Comparison of ENCODE assay signal across 21 mouse cellular contexts in the genomic region with DNA sequence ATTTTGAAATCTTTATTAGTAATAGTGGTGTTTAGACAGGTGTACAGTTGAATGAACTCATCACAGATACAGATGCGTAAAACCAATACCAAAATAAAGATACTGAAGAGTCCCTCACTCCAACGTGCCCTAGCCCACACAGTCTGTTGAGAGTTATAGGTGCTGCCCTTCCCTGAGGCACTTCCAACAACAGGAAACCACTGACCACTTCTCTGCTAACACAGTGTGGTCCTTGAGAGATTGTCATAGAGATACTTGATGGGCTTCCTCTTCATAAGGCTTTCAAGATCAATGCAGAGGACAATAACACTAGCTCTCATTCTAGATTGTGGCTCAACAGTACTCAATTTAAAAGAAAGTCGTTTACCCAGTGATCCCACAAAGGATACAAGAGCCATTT.
"Had no signal": no experiment of that assay in that cellular context is flagged by ENCODE, and none has a peak within 500 bp of the region (broad histone marks: within the 10 kb centered on the region; RNA-seq: fewer than 3 reads in every experiment).

No protein-coding gene starts in this region.

- ATAC-seq: midbrain, embryonic 16.5 days had no signal

- H3K27ac ChIP-seq: liver, embryonic 13.5 days; liver, embryonic 15.5 days; midbrain, embryonic 10.5 days; midbrain, embryonic 12.5 days; neural tube, embryonic 13.5 days; neural tube, embryonic 15.5 days; stomach, embryonic 15.5 days; stomach, postnatal 0 days had no signal

- DNase-seq: liver, embryonic 13.5 days; lung, adult 18-20 months; lung, embryonic 14.5 days; lung, postnatal 10 days; midbrain, embryonic 14.5 days; retina, postnatal 1 day; right cerebral cortex, adult 18-20 months; right cerebral cortex, postnatal 25 days; right cerebral cortex, postnatal 4 days; spleen, adult 18-20 months; thymus, adult 2 months; thymus, postnatal 36 days had no signal

- H3K4me1 ChIP-seq: liver, embryonic 15.5 days; midbrain, embryonic 10.5 days; midbrain, embryonic 12.5 days; neural tube, embryonic 13.5 days; neural tube, embryonic 15.5 days; stomach, embryonic 15.5 days had no signal

- H3K4me3 ChIP-seq: liver, embryonic 13.5 days; liver, embryonic 15.5 days; midbrain, embryonic 10.5 days; midbrain, embryonic 12.5 days; myocyte; neural tube, embryonic 13.5 days; neural tube, embryonic 15.5 days; stomach, embryonic 15.5 days had no signal
